Mouse (Mus musculus) layer of hippocampus, adult 2 months (tissue): Measurements from ENCODE around the gene Golt1a. TPM values are rescaled to one million over a fixed set of nuclear protein-coding genes. Genes with fewer than 3 reads are reported as not detected.
A peak's percentile ranks its signal among the peaks of the same experiment; 100 is the strongest.

Source experiments
- DNase-seq, 2 experiments: peaks; one replicate each; pipeline ENCODE4 v3.0.0; 2022; ENCODE audit warnings: low spot score in 2 of 2
- H3K27ac ChIP-seq: fragments of 200-600 bp; 2 replicates; pipeline ENCODE4 v1.8.1; 2022
- H3K4me3 ChIP-seq: fragments of 200-600 bp; 2 replicates; pipeline ENCODE4 v1.8.1; 2022; ENCODE audit warnings: mild to moderate bottlenecking
- CTCF ChIP-seq: fragments of 200-600 bp; conservative IDR thresholded peaks from 2 replicates; pipeline ENCODE4 v1.8.1; 2022; ENCODE audit warnings: antibody characterized with exemption, mild to moderate bottlenecking, moderate library complexity
- total RNA-seq, 2 experiments: library from RNA; stranded (reverse); gene quantifications; 2 replicates each; pipeline ENCODE4 v1.2.3; 2021

Golt1a gene
- total RNA-seq, 2 experiments from 2014 or later, result not detected

DNA sequence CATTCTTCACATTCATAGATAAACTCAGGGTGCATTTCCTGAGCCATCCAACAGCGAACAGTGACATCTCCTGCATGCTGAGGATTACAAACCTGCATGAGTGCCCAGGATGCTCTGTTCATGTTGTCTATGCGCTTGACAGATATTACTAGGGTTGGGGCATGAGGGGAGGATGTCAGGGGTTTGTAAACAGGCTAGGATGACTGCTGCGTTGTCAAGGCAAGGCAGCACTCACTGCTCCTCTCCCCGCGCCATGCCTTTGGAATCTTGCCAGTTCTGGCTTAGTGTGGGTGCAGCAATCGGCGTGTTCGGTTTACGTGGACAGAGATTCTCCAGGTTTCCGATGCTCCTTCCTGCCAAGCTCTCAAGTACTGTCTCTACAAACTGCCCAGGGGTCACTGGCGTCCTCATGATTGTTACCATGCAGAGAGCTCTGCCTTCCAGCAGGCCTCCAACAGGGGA lies 29.9 kb upstream of the Golt1a start:
- TF ChIP-seq CTCF, result 0 out of 2 replicates have a peak, but pooled peaks have one; percentile 22

DNA sequence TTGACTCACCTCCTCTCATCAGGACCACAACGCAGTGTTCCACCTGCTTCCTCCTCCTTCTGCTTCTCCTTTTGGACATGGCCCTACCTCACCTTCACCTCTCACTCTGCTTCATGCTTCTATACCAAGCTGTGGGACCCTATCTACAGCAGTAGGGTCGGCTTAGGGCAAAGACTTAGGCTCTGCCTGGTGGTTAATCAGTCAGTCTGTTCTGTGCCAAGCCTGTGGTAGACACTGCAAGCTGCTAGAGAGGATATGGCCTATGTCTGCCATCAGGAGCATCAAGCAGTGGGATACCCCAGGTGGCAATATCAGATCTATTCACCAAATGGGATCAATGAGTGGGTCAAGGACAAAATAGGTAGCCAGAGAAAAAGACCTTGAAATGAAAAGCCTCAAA lies 29.1 kb upstream of the Golt1a start:
- no peak for TF ChIP-seq CTCF
- Histone ChIP-seq H3K4me3 (no peak overlapping the region), H3K27ac (no peak overlapping the region)
- no peak for DNase-seq

More for the DNA sequence above, 29.9 kb upstream of the Golt1a start:
- H3K4me3 ChIP-seq, result no peak overlapping the region
- H3K27ac ChIP-seq, result 0 out of 2 replicates have a peak overlapping the region, but pooled peaks have one; percentile 10
- DNase-seq, result peak; percentile 41 to 64

DNA sequence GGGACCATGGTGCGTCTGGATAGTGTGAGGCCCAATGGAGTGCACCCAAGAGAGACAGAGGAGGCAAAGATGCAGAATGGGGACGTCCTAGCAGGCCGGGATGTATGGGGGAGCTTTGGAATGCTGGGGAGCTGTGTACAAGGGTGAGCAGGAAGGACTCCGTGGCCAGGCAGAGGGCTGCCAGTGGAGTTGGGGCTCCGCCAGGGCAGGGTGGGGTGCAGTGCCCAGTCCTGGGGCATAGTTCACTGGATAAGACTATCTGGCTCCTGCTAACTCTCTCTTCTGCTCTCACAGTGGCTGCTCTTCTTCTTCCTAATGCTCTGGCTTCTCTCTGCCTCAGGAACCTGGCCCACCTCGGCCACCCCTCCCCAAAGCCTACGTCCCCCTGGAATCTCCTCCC lies 23.7 kb upstream of the Golt1a start:
- TF ChIP-seq CTCF, result no peak
- no peak for DNase-seq
- no peak overlapping the region for H3K27ac ChIP-seq
- no peak overlapping the region for H3K4me3 ChIP-seq

DNA sequence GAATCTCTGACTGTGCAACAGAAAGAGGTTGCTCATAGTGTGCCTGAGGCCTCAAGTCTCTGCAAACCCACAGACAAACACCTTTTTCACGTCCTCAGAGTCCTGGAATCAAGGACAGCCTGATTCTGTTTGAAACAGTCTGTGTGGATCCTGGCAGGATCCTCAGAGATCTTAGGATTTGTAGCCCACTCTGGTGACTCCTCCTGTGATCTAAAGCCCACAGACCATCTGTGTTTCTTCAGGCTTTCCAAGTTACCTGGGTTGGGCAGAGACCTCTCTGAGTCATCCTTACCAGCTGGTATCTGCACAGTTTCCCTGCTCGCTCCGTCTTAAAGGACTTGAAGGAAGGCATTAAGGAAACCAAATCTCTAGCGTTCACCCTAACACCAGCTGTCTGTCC lies 22.5 kb upstream of the Golt1a start:
- Histone ChIP-seq H3K27ac (no peak overlapping the region), H3K4me3 (no peak overlapping the region)
- no peak for TF ChIP-seq CTCF
- DNase-seq, result peak in 1 of 2 experiments; percentile 25

DNA sequence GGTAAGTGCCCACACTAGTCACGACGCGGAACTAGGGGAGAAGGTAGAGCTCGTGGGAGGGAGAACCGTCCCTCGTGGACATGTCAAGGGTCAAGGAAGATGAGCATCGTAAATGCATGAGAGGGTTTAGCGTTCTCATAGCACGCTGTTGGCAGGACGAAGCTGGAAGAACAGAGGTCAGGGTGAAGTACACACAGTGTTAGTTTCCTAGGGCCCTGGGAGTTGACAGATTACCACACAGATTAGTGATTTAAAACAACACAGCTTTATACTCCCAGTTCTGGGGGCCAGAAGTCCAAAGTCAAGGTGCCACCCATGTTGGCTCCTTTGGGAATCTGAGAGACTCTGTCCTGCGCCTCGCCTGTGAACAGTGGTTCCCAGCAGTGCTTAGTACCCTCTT lies 21.7 kb upstream of the Golt1a start:
- Histone ChIP-seq H3K27ac (no peak overlapping the region), H3K4me3 (no peak overlapping the region)
- no peak for DNase-seq
- TF ChIP-seq CTCF, result no peak

DNA sequence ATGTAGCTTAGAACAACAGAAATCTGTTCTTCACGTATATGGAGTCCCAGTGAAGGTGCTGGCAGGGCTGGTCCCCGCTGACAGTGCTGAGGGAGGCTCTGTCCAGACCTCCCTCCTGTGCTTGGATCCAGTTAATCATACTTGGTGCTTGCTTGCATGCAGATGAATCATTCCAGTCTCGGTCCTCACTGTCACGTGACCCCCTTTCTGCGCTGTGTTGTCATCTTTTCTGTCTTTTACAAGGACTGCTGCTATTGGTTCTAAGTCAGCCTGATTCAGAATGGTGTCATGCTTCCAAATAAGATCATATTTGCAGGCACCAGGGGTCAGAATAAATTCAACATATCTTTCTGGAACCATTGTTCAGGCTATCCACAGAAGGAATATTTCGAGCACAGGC lies 17.7 kb upstream of the Golt1a start:
- no peak overlapping the region for H3K4me3 ChIP-seq
- no peak overlapping the region for H3K27ac ChIP-seq
- TF ChIP-seq CTCF, result no peak
- no peak for DNase-seq

DNA sequence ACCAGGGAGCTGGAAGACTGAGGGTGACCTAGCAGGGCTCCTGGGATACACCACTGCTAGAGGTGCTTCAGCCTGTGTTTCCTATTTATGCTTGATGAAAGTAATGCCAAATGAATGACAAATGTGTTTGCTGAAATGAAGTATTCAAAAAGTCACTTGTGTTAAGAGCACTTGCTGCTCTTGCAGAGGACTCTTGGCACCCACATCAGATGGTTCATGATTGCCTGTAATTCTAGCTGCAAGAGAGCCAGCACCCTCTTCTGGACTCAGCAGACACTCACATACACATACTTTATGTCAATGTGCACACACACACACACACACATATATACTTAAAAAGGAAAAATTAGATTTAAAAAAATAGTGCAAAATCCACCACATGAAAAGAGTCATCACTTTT lies 17.0 kb upstream of the Golt1a start:
- H3K4me3 ChIP-seq, result no peak overlapping the region
- 0 out of 2 replicates have a peak, but pooled peaks have one; percentile 15 for TF ChIP-seq CTCF

DNA sequence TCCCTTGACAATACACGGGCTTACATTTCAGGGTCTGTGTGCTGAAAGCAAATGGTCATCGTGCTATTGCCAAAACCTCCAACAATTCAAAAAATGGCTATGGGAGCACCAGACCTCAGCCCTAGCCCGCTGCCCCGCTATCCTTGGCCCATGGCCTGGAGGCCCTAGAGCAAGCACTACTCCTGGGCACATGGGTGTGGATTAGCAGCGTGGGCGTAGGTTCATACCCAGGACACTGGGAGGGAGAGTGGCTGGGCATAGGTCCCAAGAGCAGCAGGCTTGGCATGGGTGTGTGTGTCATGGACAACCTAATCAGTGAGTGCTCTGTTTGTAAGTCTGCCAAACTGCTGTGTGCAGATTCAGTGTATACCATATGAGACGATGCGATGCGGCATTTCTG lies 13.2 kb upstream of the Golt1a start:
- Histone ChIP-seq H3K27ac (no peak overlapping the region), H3K4me3 (no peak overlapping the region)
- TF ChIP-seq CTCF, result no peak
- no peak for DNase-seq

More for the DNA sequence above, 17.0 kb upstream of the Golt1a start:
- no peak overlapping the region for H3K27ac ChIP-seq
- DNase-seq, result no peak

DNA sequence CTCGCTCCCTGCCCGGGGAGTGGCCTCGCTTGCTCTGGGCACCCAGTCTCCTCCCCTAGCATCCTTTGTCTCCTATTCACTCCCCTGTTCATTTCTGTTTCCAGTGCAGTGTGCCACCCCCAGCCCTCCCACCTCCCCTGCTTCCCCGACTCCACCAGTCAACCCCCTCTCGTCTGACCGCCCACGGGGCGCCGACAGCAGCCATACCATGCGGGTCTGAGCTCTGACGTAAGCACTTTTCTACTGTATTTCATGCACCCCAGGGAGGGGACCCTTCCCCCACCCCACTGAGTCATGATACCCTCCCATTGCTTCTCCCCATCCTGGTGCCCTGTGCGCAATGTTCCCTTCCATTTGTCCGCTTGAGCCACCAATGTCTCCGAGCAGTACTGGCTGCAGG lies 10.8 kb upstream of the Golt1a start:
- no peak for TF ChIP-seq CTCF
- no peak for DNase-seq
- H3K27ac ChIP-seq, result no peak overlapping the region
- H3K4me3 ChIP-seq, result no peak overlapping the region

DNA sequence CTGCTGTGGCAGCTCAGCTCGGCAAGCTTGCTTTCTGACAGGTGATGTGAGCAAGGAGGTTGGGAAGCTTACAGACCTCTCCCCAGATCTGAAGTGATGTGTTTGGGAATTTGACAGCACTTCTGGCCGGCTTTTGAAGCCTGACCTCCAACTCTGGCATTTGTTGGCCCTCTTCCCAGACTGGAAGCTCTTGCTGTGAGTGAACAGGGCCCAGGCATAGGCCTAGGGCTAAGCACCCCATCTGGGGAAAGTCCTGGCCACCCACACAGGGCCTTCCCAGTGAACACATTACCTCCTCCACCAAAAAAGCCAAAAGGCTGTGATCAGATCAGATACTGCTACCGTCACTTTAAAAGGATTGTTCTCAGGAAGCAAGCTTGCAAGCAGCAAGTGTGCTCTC lies 7.1 kb upstream of the Golt1a start:
- no peak overlapping the region for H3K27ac ChIP-seq
- no peak for TF ChIP-seq CTCF
- DNase-seq, result no peak
- H3K4me3 ChIP-seq, result no peak overlapping the region

DNA sequence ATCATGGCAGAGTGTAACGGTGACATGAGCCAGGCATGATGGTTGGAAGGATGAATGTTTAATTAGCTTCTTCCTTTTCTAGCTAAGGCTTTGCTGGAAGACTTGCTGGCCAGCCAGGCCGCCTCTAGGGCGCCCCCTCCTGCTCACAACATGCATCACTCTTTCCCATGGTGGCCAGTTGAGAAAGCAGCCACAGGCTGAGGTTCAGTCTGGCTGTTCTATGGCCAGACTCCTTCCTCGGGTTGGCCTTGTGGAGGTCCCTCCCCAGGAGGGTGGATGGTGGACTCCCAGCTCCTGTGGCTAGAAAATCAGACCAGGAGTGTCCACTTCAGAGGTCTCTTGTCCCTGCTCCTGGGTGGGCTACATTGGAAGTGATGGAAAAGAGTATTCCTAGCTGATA lies 2.8 kb upstream of the Golt1a start:
- Histone ChIP-seq H3K4me3 (no peak overlapping the region), H3K27ac (no peak overlapping the region)
- peak; percentile 65 to 86 for DNase-seq
- TF ChIP-seq CTCF, result peak; percentile 82

DNA sequence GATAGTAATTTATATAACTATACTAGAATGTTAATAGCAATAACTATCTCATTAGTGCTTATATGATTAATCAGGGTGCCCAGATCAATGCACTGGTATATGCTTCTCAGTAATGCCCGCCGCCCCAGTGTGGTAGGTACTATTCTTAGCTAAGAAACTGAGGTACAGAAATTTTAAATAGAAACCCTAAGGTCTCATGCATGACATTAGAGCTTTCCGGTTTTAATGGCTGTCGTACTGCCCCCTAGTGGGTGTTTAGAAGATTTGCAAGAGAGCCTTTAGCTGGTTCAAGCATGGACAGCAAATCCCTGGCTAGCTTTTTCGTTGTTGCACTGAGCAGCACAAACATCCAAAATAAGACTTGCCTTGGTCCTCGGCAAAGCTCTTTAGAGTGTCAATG lies 2.3 kb upstream of the Golt1a start:
- H3K27ac ChIP-seq, result no peak overlapping the region
- TF ChIP-seq CTCF, result peak; percentile 80
- H3K4me3 ChIP-seq, result no peak overlapping the region
- DNase-seq, result peak; percentile 58 to 67

DNA sequence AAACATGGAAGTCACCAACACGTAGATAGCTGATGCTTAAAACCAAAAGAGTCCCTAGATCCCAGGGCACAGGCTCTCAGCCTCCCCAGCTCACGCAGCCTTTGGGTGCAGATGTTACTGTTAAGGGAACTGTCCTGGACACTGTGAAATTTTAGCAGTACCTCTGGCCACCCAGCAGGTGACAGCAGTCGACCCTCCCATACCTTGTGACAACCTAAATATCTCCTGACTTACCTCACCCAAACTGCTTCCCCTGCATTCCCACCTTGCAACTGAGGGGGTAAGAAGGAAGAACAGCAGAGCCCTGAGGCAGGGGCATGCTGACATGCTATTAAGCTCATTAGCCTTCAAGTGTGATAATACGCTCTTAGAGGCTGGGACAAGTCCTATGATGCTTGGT lies 1.6 kb downstream of the Golt1a start:
- TF ChIP-seq CTCF, result peak; percentile 55
- no peak for DNase-seq
- H3K4me3 ChIP-seq, result no peak overlapping the region
- H3K27ac ChIP-seq, result no peak overlapping the region

DNA sequence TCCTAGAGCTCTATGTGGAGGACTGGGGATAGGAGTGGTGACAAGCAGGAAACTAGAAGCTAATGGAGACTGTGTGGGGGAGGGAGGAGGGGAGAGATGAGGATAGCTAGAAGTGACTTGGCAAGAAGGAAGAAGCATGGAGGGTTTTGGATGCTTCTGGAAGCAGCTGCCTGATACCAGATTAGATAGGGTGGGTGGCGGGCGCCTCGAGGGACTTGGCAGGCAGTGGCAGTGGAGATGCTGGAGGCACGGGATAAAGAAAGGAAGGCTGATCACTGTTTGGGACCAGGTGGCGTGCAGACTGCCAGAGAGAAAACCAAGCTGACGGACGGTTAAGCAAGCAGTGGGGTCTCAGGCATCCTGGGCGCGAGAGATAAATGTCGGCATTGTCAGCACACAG lies 2.3 kb downstream of the Golt1a start:
- no peak for TF ChIP-seq CTCF
- DNase-seq, result peak; percentile 51 to 81
- Histone ChIP-seq H3K27ac (no peak overlapping the region), H3K4me3 (no peak overlapping the region)

DNA sequence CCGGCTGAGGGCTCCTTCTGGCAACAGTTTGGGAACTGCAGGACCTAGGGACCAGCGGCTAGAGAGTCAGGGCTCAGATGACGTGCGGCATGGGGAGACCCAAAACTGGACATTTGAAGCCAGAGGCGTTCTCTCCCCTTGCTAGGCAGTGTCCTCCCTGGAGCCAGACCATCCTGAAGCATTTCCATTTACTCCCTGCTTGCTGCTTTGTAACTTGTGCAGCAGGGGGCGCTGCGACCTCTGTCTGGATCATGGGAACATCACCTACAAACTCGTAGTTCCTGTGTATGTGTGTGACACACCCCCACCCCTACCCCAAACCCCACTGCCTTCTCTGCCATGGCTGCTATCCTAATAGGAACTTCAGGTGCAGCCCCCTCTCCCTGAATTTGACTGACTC lies 4.8 kb downstream of the Golt1a start:
- peak; percentile 51 to 74 for DNase-seq
- H3K27ac ChIP-seq, result no peak overlapping the region
- H3K4me3 ChIP-seq, result no peak overlapping the region
- TF ChIP-seq CTCF, result peak; percentile 93
